Mouse (Mus musculus) forebrain, embryonic 13.5 days (tissue): Measurements from ENCODE around the gene Gale. TPM values are rescaled to one million over a fixed set of nuclear protein-coding genes. Genes with fewer than 3 reads are reported as not detected.

Source experiments
- ATAC-seq: fragments of 200-750 bp; cut with Nextera tagmentation; 2 replicates; pipeline ENCODE4 v1.8.0; 2017
- H3K27ac ChIP-seq: fragments of 300-500 bp; sonication (generic); 2 replicates; pipeline ENCODE4 v1.5.1; 2015; ENCODE audit warnings: inconsistent platforms, mild to moderate bottlenecking, moderate library complexity
- H3K27me3 ChIP-seq: fragments of 300-500 bp; sonication (generic); 2 replicates; pipeline ENCODE4 v1.6.1; 2015; ENCODE audit warnings: mild to moderate bottlenecking, inconsistent platforms
- H3K36me3 ChIP-seq: fragments of 300-500 bp; sonication (generic); 2 replicates; pipeline ENCODE4 v1.6.1; 2015; ENCODE audit warnings: mild to moderate bottlenecking, inconsistent platforms; ENCODE audit not compliant: poor library complexity, severe bottlenecking
- H3K4me1 ChIP-seq: fragments of 300-500 bp; sonication (generic); 2 replicates; pipeline ENCODE4 v1.6.1; 2015; ENCODE audit warnings: inconsistent platforms
- H3K4me2 ChIP-seq: fragments of 300-500 bp; sonication (generic); 2 replicates; pipeline ENCODE4 v1.6.1; 2015; ENCODE audit warnings: inconsistent platforms, mild to moderate bottlenecking, moderate library complexity
- H3K4me3 ChIP-seq: fragments of 300-500 bp; sonication (generic); 2 replicates; pipeline ENCODE4 v1.5.1; 2015; ENCODE audit warnings: mild to moderate bottlenecking, inconsistent platforms
- H3K9ac ChIP-seq: fragments of 300-500 bp; sonication (generic); 2 replicates; pipeline ENCODE4 v1.6.1; 2015; ENCODE audit warnings: mild to moderate bottlenecking, inconsistent platforms
- H3K9me3 ChIP-seq: fragments of 300-500 bp; sonication (generic); replicated peaks from 2 replicates; pipeline ENCODE4 v1.6.1; 2016; ENCODE audit warnings: inconsistent platforms
- WGBS: fragments of 180-500 bp; shearing (Covaris S2); methylation state at CpG from one replicate; pipeline ENCODE4 v1.1.7; 2015; 5-methylcytosine and 5-hydroxymethylcytosine counted together
- polyA plus RNA-seq: library from polyadenylated mRNA; unstranded; fragments of >200 nt; fragmentation: Nextera tagmentation; extraction: Ambion mirVana; gene quantifications from 2 replicates; pipeline ENCODE4 v1.2.1, GENCODE M21; 2015

Gale gene
- polyA plus RNA-seq, 1 experiment from 2014 or later: 28.7 TPM

- Histone ChIP-seq H3K9me3 (peaks cover 5% of the 10 kb centered on the region; the same call in 1 of the 2 replicates), H3K4me3 (peak overlapping the region; percentile 79), H3K36me3 (peaks cover 16% of the 10 kb centered on the region), H3K4me2 (peak overlapping the region; percentile 84), H3K4me1 (peaks cover 12% of the 10 kb centered on the region), H3K9ac (peak overlapping the region; percentile 80), H3K27me3 (no peaks in the 10 kb centered on the region), H3K27ac (peak overlapping the region; percentile 27; the same call in 1 of the 2 replicates)
- 2% methylated on average over 28 of the region's 28 CpGs for WGBS
- ATAC-seq: peak; percentile 65
Measured at GRCm38 (mm10) chr4:135946659-135947301, 16.7 kb upstream of the Gale start.

GRCm38 (mm10) chr4:135948142-135948541 lies 15.4 kb upstream of the Gale start:
- ATAC-seq: no peak
- H3K9ac ChIP-seq: no peak overlapping the region
- WGBS: 92% methylated on average over 8 of the region's 8 CpGs
- peaks cover 21% of the 10 kb centered on the region for H3K36me3 ChIP-seq
- H3K27me3 ChIP-seq: no peaks in the 10 kb centered on the region
- no peak overlapping the region for H3K4me3 ChIP-seq
- no peak overlapping the region for H3K4me2 ChIP-seq
- H3K27ac ChIP-seq: no peak overlapping the region
- peaks cover 5% of the 10 kb centered on the region; the same call in 1 of the 2 replicates for H3K9me3 ChIP-seq
- peaks cover 12% of the 10 kb centered on the region for H3K4me1 ChIP-seq

GRCm38 (mm10) chr4:135949475-135949874 lies 14.1 kb upstream of the Gale start:
- no peak for ATAC-seq
- WGBS: 85% methylated on average over 10 of the region's 10 CpGs

GRCm38 (mm10) chr4:135949911-135950310 lies 13.6 kb upstream of the Gale start:
- WGBS: 79% methylated on average over 6 of the region's 6 CpGs
- no peak overlapping the region for H3K9ac ChIP-seq
- H3K4me1 ChIP-seq: peaks cover 12% of the 10 kb centered on the region
- H3K27me3 ChIP-seq: no peaks in the 10 kb centered on the region
- peaks cover 28% of the 10 kb centered on the region for H3K36me3 ChIP-seq
- no peak overlapping the region for H3K4me2 ChIP-seq
- no peak overlapping the region for H3K4me3 ChIP-seq
- H3K27ac ChIP-seq: no peak overlapping the region
- no peak for ATAC-seq
- H3K9me3 ChIP-seq: peaks cover 5% of the 10 kb centered on the region; the same call in 1 of the 2 replicates

More at GRCm38 (mm10) chr4:135949475-135949874, 14.1 kb upstream of the Gale start:
- H3K4me1 ChIP-seq: peaks cover 12% of the 10 kb centered on the region
- no peak overlapping the region for H3K4me2 ChIP-seq
- peaks cover 5% of the 10 kb centered on the region; the same call in 1 of the 2 replicates for H3K9me3 ChIP-seq
- no peak overlapping the region for H3K27ac ChIP-seq
- no peaks in the 10 kb centered on the region for H3K27me3 ChIP-seq
- H3K36me3 ChIP-seq: peaks cover 24% of the 10 kb centered on the region
- H3K9ac ChIP-seq: no peak overlapping the region
- no peak overlapping the region for H3K4me3 ChIP-seq

GRCm38 (mm10) chr4:135950365-135950764 lies 13.2 kb upstream of the Gale start:
- Histone ChIP-seq H3K9ac (no peak overlapping the region), H3K27me3 (no peaks in the 10 kb centered on the region), H3K4me1 (peaks cover 12% of the 10 kb centered on the region), H3K36me3 (peaks cover 31% of the 10 kb centered on the region), H3K4me3 (no peak overlapping the region), H3K9me3 (peaks cover 5% of the 10 kb centered on the region; the same call in 1 of the 2 replicates), H3K4me2 (no peak overlapping the region), H3K27ac (no peak overlapping the region)
- WGBS: 88% methylated on average over 6 of the region's 6 CpGs
- ATAC-seq: no peak

- H3K4me3 ChIP-seq: no peak overlapping the region
- 90% methylated on average over 3 of the region's 3 CpGs for WGBS
- peaks cover 6% of the 10 kb centered on the region for H3K4me1 ChIP-seq
- no peak overlapping the region for H3K27ac ChIP-seq
- no peak overlapping the region for H3K9ac ChIP-seq
- H3K4me2 ChIP-seq: no peak overlapping the region
- H3K27me3 ChIP-seq: no peaks in the 10 kb centered on the region
- H3K9me3 ChIP-seq: peaks cover 5% of the 10 kb centered on the region; the same call in 1 of the 2 replicates
- peaks cover 41% of the 10 kb centered on the region for H3K36me3 ChIP-seq
- no peak for ATAC-seq
Measured at GRCm38 (mm10) chr4:135951505-135951904, 12.0 kb upstream of the Gale start.

- H3K36me3 ChIP-seq: peaks cover 52% of the 10 kb centered on the region
- ATAC-seq: no peak
- whole genome bisulfite sequencing: 89% methylated on average over 3 of the region's 3 CpGs
Measured at GRCm38 (mm10) chr4:135953179-135953578, 10.3 kb upstream of the Gale start.

GRCm38 (mm10) chr4:135954241-135954640 lies 9.3 kb upstream of the Gale start:
- Histone ChIP-seq H3K9ac (no peak overlapping the region), H3K27ac (no peak overlapping the region), H3K4me2 (no peak overlapping the region), H3K9me3 (peaks cover 5% of the 10 kb centered on the region; the same call in 1 of the 2 replicates), H3K27me3 (no peaks in the 10 kb centered on the region), H3K4me1 (no peaks in the 10 kb centered on the region), H3K4me3 (no peak overlapping the region), H3K36me3 (peaks cover 63% of the 10 kb centered on the region)
- WGBS: 6% methylated on average over 2 of the region's 2 CpGs
- peak; percentile 38; the same call in 1 of the 2 replicates for ATAC-seq

More at GRCm38 (mm10) chr4:135953179-135953578, 10.3 kb upstream of the Gale start:
- no peak overlapping the region for H3K4me2 ChIP-seq
- H3K9me3 ChIP-seq: peaks cover 5% of the 10 kb centered on the region; the same call in 1 of the 2 replicates
- H3K27me3 ChIP-seq: no peaks in the 10 kb centered on the region
- no peak overlapping the region for H3K27ac ChIP-seq
- no peak overlapping the region for H3K9ac ChIP-seq
- no peak overlapping the region for H3K4me3 ChIP-seq
- 0 out of 2 replicates have a peak, but pooled peaks cover 3% of the 10 kb centered on the region for H3K4me1 ChIP-seq

GRCm38 (mm10) chr4:135955886-135956285 lies 7.6 kb upstream of the Gale start:
- no peak overlapping the region for H3K9ac ChIP-seq
- H3K27me3 ChIP-seq: no peaks in the 10 kb centered on the region
- no peak overlapping the region for H3K4me3 ChIP-seq
- no peak overlapping the region for H3K27ac ChIP-seq
- H3K4me2 ChIP-seq: no peak overlapping the region
- H3K36me3 ChIP-seq: peaks cover 70% of the 10 kb centered on the region
- H3K4me1 ChIP-seq: no peaks in the 10 kb centered on the region
- H3K9me3 ChIP-seq: peaks cover 5% of the 10 kb centered on the region; the same call in 1 of the 2 replicates
- ATAC-seq: no peak
- WGBS: 84% methylated on average over 8 of the region's 9 CpGs

GRCm38 (mm10) chr4:135958354-135958753 lies 5.2 kb upstream of the Gale start:
- H3K9ac ChIP-seq: no peak overlapping the region
- no peak overlapping the region for H3K4me2 ChIP-seq
- H3K9me3 ChIP-seq: no peaks in the 10 kb centered on the region
- H3K4me3 ChIP-seq: no peak overlapping the region
- no peak for ATAC-seq
- WGBS: 73% methylated on average over 8 of the region's 8 CpGs
- peaks cover 7% of the 10 kb centered on the region for H3K4me1 ChIP-seq
- H3K27me3 ChIP-seq: no peaks in the 10 kb centered on the region
- peaks cover 61% of the 10 kb centered on the region for H3K36me3 ChIP-seq
- H3K27ac ChIP-seq: no peak overlapping the region

- no peak for ATAC-seq
- H3K9ac ChIP-seq: no peak overlapping the region
- H3K27ac ChIP-seq: no peak overlapping the region
- peaks cover 54% of the 10 kb centered on the region for H3K36me3 ChIP-seq
- no peak overlapping the region for H3K4me3 ChIP-seq
- H3K9me3 ChIP-seq: no peaks in the 10 kb centered on the region
- H3K27me3 ChIP-seq: no peaks in the 10 kb centered on the region
- H3K4me1 ChIP-seq: peaks cover 21% of the 10 kb centered on the region
- 19% methylated on average over 5 of the region's 5 CpGs for WGBS
- no peak overlapping the region for H3K4me2 ChIP-seq
Measured at GRCm38 (mm10) chr4:135960717-135961116, 2.8 kb upstream of the Gale start.

GRCm38 (mm10) chr4:135961709-135962108 lies 1.8 kb upstream of the Gale start:
- no peaks in the 10 kb centered on the region for H3K9me3 ChIP-seq
- 88% methylated on average over 5 of the region's 5 CpGs for WGBS
- peaks cover 21% of the 10 kb centered on the region for H3K4me1 ChIP-seq
- H3K27me3 ChIP-seq: no peaks in the 10 kb centered on the region
- ATAC-seq: no peak
- H3K27ac ChIP-seq: no peak overlapping the region
- H3K9ac ChIP-seq: no peak overlapping the region
- no peak overlapping the region for H3K4me2 ChIP-seq
- peaks cover 56% of the 10 kb centered on the region for H3K36me3 ChIP-seq
- H3K4me3 ChIP-seq: no peak overlapping the region
